Mouse (Mus musculus) cerebellum, postnatal 10 days (tissue): ENCODE results near the gene Cnn1.
"Not testable (repeated sequence)": the region's sequence is repeated elsewhere in the genome, so short reads cannot be mapped to it uniquely, and the experiment has no call there.

Source experiments
- DNase-seq, 2 experiments: peaks; one replicate each; pipeline ENCODE4 v3.0.0; 2021; ENCODE audit warnings: mixed read lengths in 2 of 2

Cnn1 gene

DNA sequence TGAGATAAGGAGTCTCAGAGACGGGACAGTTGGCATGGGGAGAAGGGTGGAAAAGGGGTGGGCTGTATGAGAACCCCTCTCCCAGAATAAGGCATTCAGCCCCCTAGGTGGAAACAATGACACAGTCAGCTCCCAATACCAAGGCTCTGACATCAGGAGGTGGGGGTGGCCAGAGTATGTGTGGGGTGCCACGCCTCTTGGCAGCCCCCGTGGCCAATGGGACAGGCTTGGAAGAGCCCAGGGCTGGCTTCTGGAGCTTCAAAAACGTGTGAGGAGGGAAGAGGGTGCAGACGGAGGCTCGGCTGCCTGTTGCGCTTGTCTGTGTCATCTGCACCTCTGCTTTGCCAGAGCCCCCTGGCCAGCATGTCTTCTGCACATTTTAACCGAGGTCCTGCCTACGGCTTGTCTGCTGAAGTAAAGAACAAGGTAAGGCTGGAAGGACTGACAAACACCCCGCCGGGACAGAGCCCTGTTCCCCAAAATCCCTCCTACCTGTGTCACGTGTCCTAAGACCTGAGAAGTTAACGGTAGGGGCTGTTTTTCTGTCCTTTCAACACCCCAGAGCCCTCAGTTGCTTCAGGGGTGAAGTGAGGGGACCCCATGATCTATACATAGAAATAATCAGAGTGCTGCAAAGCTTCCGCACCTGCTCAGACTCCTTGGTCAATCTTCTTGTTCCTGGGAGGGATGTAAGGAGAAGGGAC is at the start of gene Cnn1:
TSS of gene Cnn1 (plus strand) at position 224 of the 704 bp plus-strand sequence.
- peak; percentile 45 to 47 for DNase-seq

DNA sequence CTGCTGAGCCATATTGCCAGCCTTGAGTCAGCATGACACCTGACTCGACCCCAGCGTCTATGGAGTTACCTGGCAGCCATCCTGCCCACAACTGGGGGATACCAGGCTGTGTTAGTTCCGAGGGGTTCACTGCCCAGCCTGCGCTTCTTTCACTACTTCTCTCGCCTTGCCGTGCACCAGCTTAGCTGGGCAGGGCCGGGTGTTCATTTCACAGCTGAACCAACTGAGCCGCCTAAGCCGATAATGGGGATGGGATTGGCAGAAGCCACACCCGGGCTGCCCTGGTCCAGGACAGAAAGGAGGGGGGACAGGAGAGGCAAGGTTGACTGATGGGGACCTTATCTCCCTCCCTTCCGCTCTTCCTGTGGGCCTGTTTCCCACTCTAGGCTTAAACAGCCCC is 49.7 kb upstream of the Cnn1 start:
- DNase-seq, result peak; percentile 70 to 74

DNA sequence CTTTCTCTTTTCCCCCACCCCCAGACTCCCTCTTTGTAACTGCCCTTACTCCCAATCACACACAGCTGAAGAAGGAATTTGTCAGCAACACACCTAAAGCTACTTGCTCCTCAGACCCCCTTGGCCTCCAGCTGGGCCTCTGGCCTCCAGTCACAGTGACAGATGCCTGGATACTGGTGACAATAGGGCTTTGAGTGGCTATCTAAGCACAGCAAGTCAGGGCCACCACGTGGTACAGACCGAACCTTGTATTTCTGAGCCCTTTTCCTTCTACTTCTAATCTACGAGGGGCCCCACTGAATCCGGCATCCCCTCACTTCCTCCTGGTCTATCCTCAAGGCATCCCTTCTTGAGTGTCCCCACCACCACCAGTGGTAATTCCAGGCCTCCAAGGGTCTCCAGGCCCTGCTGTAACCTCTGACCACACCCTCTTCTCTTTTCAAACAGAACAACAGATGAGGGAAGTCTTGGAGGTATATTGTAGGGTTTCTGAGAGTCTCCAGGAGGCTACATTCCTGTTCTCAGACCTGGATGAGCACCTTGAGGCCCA is 49.2 kb upstream of the Cnn1 start:
- DNase-seq, result peak; percentile 87 to 91

DNA sequence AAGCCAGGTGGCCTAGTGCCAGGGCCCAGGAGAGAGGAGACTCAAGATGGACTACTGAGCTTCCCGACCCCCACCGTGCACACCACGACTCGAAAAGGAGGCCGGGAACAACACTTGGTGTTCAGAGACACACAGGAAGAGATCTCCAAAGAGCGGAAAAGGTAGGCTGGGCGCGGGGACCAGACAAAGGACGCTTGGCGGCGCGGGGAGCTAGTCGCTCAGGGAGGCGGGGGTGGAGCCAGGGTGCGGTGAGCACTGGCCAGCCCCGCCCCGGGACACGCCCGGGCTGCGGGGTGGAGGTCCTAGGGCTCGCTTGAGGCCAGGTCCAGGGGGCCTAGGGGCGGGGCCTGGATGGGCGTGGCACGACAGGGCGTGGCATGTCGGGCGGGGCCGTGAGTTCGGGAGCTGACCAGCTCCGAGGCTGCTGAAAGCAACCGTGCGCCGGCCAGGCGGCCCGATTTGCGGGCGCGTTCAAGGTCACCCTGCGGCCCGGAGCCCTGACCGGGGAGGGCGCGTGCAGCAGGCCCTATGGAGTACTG is 48.6 kb upstream of the Cnn1 start:
- DNase-seq, result peak; percentile 88 to 93

DNA sequence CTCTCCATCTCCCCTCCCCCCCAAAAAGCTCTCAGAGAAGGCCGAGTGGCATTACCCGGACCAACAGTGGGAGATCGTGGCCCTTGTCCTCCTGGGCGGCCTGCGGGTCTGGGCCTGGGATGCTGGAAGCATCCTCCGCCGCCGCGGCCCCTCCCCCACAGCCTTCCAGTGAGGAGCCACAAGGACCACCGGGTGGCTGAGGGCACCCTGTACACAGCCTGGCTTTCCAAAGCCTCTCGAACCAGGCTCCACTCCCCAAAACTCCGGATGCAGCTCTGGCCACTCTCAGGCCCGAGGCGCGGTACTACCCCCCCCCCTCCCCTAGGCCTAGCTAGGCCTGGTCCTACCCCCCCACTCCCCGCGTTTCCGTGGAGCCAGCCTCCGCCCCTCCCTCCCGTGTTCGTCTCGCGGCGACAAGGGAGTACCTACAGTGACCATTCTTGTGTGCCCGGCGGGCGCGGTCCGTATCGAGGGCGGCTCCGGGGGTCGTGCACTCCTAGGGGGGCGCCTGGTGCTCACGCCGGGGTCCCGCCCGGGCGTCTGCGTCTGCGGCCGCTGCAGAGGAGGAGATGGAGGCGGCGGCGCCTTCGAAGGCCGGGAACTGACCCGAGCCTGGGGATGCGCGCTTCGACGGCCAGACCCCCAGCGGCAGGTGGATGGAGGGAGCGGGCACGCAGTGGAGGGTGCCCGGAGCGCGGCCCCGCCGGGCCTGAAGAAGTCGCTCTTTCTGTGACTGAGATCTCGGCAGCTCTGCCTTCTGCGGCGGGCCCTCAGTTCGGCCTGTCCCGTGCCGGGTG is 47.7 kb upstream of the Cnn1 start:
- DNase-seq, result peak; percentile 82 to 84

DNA sequence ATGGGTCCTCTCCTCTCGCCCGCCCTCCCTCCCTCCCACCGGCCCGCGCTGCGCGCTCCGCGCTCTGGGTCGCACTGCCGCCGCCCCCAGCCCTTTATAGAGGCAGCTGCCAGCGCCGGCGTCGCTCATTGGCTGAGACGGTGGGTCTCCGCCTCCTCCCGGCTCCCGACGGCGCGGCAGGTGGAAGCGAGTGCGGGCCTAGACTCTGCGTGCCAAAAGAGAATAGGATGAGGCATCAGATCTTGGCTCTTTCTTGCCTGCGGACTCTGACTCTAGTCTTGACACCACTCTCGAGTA is 47.1 kb upstream of the Cnn1 start, which contains the start of gene Elavl3:
TSS of gene Elavl3 (minus strand) at position 66 of the 297 bp plus-strand sequence.
- peak; percentile 98 for DNase-seq

DNA sequence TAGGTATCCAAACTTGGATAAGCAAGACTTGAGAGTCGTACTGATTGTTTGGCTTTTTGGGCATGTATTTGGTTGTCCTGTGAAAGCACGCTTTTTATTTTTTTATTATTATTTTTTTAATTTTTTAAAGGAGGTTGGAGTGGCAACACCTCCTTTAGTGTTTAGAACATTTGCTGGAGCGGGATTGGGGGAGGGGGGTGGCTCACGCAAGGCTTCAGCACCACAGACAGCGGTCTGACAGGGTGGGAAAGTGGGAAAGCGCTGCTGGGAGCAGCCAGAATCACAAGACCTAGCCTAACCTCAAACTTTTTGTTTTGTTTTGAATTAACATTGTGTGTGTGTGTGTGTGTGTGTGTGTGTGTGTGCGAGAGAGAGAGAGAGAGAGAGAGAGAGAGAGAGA is 45.4 kb upstream of the Cnn1 start:
- DNase-seq, result no peak

DNA sequence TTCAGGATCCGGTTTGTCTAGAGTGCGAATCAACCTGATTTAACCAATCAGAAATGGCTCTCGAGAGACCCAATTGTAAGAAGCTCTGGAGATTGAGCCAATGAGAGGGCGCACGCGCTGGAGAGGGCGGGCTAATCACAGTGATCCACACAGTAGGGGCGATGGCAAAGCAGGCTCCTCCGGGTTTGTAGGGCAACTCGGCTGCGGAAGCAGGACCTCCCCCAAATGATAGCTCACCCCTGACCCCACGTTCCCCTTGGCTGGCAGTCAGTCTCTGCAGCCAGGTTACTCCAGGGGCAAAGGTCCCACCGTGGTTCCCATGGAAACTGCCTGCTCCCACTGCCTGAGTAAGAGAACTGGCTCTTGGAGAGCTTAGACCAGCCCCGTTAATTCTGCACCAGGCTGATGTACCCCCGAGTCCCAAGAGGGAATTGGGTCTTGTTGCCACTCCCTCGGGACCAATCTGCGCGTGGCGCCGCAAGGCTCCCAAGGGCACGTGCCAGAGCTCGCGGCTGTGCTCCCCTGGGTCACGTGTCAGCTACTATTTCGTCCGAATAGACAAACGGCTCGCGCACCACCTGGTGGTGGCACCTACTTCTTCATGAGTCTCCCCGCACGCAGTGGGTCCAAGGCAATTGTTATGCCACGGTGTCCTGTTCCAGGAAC is 44.5 kb upstream of the Cnn1 start:
- DNase-seq, result peak; percentile 91

DNA sequence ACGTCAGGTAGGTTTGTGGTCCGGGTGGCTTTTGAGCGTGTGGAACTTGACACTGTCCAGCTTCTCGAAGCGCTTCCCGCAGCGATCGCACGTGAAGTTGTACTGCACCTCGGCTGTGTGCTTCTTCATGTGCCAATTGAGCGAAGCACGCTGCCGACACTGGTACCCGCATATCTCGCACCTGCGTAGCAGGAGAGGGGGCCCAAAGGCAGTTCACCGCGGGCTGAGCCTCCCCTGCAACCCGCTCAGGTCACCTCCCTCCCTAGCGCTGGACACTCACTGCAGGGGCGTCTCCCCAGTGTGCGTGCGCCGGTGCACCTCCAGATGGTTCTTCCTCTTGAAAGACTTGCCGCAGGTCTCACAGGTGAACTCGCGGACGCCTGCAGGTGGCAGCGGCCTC is 43.3 kb upstream of the Cnn1 start:
- DNase-seq, result peak; percentile 32 to 33

DNA sequence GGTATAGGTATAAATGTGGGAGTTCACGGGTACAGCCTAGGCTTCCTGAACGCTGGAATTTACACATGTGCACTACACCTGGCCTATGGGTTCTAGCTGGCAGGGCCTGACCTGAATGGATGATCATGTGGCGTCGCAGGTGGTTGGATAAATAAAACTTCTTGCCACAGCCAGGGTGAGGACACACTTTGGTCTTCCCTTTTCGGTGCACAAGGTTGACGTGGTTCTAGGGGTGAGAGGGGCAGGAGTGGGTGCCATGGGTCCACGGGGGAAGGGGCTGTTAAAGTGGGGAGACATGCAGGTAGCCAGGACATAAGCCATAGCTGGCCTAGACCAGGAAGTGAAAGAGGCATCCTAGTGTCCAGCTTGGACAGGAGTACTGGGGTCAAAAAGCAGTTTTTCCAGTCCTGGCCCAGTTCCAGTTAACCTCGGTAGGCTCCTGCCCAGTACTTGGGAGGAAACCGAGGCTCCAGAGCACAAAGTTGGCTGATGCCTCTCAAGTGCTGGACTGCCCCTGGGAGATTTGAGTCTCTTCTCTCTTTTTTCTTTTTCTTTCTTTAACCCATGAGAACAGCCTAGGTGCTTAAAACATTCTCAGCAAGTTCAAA is 42.6 kb upstream of the Cnn1 start:
- peak in 1 of 2 experiments; percentile 41 for DNase-seq

DNA sequence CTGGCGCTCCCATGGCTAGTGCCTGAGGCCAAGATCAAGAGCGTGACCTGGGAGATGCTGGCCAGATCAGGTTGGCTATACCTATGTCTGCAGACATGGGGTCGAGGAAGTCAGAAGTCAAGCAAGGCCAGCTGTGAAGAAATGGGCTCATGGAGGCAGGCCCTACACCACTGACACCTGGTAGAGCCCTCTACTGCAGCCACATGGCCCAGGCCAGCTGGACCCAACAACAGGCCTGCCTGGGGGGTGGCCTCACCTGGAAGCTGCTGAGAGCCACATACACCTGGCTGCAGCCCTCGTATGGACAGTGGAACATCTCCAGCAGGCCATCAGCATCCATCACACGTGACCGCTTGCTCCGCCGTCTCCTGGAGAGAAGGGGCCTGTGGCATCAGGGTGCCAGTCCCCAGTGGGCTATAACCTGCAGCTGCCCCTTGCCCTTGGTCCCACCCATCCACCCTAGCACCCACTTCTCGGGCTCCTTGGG is 41.9 kb upstream of the Cnn1 start:
- no peak for DNase-seq

DNA sequence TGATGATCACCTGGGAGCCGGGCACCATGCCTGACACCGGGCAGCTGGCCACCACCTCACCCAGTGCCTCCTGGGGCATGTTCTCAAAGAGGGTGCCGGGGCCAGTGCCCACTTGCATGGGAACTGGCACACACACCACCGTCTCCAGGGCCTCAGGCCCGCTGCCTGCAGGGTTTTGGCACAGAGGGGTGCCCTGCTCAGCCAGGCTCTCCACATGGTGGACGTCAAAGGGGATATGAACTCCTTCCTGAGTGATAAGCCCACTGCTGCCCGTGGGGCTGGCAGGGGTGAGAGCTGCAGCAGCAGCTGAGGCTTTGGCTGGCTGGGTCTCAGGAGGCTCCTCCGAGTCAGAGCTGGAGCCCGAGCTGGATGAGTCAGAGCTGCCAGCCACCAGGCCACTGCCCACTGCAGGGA is 41.0 kb upstream of the Cnn1 start:
- peak; percentile 73 to 82 for DNase-seq

DNA sequence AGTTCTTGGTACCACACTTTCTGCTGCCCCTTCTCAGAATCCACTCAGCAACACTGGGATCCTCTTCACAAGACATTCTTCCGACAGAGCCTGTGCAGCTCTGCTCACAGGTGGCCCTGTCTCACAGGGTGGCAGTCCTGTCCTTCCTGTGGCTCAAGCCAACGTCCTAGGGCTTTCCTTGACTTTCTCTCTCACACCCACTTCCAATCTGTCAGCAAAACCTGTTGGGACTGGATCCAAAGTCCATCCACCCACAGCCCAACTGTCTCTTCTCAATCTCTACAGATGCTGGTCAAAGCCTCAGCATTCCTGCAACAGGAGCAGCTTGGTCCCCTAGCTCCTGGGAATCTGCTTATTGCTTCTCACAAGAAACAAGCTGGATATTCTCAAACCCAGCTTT is 37.7 kb upstream of the Cnn1 start:
- peak in 1 of 2 experiments; percentile 17 for DNase-seq

DNA sequence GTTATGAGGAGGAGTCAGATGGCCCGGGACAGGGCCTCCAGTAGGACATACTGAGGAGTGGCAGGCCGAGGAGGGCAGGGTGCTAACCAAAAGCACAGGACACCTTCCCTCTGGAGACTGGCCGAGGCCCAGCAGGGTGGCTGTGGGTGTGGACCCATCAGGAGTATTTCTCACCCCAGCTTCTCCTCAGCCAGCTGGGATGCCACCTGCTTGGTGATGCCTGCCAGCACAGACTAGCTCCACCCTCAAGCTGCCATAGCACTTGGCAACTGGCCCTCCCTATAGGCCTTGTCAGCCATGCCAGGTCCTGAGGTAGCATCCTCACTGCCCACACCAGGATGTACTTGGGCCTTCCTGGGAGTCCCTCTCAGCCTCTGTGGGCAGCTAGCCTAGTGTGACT is 34.7 kb upstream of the Cnn1 start:
- DNase-seq, result peak; percentile 85 to 89

DNA sequence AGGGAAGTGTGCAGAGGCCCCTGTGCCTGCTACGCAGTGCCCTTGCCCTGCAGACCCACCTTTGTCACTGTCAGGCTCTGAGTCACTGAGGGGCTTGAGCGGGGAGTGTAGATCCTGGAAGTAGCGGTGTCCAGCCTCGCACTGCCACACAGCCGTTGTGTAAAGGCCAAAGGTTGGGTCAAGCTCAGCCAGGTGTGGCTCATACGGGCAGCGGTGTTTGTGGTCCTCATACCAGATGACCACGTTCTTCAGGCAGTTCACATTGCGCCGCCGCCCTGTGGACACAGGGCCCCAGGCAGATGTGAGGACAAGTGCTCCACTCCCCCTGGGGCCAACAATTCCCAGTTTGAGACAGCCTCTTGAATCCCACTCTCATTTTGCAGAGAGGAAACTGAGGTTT is 33.4 kb upstream of the Cnn1 start:
- DNase-seq, result no peak

DNA sequence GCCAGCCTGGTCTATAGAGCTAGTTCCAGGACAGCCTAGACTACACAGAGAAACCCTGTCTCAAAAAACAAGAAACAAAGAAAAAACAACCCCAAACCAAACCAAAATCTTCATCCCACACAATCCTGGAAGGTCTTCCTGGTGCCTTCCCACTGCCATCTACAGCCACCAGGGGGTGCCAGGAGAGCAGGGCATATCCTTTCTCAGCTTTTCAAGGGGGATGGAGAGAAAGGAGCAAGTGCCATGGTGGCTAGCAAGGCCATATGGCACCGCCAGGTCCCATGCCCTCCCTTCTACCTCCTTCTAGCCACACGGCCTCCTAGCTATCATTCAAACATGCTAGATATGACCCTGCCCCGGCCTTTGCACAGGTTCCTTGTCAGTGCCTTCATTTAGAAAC is 32.6 kb upstream of the Cnn1 start:
- DNase-seq, result peak; percentile 84 to 85

DNA sequence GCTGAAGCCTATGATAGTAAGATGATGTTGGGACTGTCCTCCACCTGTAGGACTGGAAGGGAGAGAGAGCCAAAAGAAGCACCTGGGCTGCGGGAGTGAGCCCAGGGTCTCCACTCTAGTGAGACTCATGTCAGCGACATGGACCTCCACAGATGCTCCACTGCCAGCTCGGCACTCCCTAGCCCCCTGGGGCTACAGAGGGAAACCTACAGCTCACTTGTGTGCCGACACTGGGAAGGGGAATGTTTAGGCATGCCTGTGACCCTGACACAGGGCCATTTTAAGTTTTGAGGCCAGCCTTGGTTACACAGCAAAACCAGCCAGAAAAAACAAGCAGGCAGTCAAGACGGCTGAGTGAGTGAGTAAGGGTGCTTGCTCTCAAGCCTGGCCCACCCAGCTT is 31.8 kb upstream of the Cnn1 start:
- no peak for DNase-seq

DNA sequence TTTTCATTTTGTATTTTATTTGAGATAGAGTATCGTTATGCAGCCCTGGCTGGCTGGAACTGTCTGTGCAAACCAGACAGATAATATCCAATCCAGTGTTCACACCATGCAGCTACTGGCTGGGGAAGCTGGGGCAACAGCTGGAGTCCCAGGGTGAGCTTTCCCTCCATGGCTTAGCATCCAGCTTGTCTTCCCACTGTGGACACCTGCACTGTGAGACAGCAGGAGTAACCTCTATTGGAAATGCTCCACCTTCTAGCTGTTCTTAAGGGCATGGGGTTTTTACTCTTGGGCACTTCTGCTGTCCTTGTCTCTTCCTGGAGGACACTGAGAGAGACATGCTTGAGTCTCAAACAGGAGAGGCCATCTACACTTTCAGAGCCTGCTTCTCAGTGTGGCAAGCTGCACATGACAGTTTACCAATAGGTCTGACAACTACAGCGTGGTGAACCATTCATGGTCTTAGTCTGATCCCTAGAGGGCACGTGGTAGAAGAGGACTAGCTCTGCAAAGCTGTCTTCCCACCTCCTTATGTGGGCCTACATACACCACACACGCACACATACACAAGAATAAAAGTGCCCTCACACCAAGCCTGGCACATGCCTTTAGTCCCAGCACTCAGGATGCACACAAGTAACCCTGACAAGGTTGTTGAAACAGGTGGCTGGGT is 29.0 kb upstream of the Cnn1 start:
- DNase-seq, result no peak

DNA sequence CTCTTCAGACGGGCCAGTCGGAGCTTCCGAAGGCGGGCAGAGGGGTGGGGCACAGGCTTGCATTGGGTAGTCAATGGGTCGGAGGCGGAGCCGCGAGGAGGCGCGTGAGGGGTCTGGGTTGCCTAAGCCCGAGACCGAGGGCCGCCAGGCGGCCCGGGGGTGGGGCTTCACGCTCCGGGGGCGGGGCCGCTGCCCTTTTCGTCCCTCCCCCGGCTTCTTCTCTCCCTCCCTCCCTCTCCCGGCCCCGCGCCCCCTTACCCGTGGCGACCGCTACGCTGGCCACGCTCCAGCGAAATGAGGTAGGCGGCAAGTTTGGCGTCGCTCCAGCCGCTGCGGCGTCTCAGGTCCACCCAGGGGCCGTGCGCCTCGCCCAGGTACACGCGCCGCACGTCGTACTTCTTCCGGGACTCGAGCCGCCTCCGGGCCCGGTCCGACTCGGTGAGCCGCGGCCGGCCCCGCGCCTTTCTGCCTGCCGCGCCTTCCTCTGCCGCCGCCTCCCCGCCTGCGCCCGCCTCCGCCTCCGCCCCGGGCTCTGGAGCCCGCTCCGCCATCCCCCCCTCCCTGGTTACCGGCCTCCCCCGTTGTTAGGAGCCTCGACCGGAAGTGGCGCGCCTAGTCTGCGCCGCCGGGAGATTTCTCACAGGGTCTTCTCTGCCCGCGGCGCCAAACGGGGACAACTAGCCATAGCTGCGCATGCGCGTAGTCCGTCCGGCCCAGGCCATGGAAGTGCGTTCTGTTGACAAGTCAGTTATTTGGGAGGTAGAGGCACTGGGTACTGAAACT is 28.0 kb upstream of the Cnn1 start, which contains the start of the genes Gm49318 and Zfp653:
TSS of gene Gm49318 (minus strand) at position 469 of the 783 bp plus-strand sequence.
TSS of gene Zfp653 (minus strand) at position 586 of the 783 bp plus-strand sequence.
- DNase-seq, result peak; percentile 99

DNA sequence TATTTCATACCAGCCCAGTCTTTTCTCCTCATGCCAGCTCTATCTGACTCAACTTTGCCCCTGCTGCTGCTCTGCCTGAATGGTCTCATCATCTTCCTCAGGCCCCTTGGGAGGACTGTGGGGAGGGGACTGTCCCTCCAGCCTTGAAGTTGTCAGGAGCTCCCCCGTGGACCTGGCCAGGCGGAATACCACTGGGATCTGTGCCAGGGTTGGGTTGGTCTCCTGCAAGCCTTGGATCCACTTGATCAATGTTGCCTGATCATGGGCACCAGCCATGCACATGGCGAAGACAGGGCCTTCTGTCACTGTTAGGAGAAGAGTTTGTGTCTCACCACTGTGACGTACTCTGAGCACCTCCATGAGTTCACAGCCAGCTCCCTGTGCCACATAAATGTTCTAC is 26.7 kb upstream of the Cnn1 start:
- peak; percentile 52 to 59 for DNase-seq

DNA sequence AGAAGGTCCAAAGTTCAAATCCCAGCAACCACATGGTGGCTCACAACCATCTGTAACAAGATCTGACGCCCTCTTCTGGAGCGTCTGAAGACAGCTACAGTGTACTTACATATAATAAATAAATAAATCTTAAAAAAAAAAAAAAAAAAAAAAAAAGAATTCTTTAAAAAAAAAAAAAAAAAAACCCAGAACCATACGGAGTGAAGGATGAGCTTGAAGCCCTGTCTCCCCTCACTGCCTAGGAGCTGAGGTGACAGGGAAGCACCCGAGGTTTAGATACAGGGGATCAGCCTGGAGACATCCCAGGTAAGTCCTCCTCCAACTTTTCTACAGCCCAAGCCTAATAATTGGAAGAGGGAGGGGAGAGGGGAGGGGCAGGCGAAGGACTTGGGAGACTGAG is 23.2 kb upstream of the Cnn1 start:
- DNase-seq, result not testable (repeated sequence)
